Mouse (Mus musculus): ENCODE data around the gene Clec2e. TPM values are rescaled to one million over a fixed set of nuclear protein-coding genes. Genes with fewer than 3 reads are reported as not detected.
"Not testable (repeated sequence)": the region's sequence is repeated elsewhere in the genome, so short reads cannot be mapped to it uniquely, and the experiment has no call there.

Gene Clec2e
- not detected in 2 replicates for polyA plus RNA-seq (2015; fragmentation: Nextera tagmentation; extraction: Ambion mirVana)

DNA sequence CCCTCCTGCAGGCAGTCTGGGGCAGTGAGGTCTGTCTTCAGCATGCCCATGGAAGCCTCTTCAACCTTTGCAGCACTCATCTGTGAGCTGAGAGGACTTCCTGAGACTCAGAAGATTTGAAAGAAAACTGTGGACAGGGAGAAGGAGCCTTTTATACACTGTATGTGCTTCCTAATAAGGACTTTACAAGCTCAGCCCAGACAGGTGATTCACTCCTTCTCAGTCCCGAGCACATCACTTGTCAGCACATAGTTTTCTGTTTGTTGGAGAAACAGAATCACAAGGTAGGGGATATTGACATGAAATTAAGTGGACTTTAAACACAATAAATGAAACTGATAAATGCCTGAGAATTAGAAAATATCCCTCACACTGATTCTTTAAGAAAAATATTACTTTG lies at the start of gene Clec2e:
Gene Clec2e, minus strand, starts transcription at position 120 of the 400 bp plus-strand sequence.
- not testable (repeated sequence) for H3K9ac ChIP-seq

DNA sequence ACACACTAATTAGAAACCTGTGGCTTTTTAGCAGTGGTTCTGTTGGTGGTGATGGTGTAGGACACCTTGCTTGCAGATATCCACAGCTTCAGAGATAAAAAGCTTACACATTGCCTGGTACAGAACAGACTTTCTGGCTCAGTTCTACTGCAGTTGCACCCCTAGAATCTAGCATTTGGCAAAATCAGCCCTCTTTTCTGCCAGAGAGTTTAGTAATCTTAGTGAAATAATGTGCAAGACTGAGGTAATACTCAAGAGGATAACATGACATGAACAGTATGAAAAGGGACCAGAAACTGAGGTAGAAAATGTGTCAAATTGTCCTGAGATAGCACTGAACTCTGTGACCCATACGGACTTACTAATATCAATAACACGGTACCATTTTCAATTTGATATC lies 46.1 kb upstream of the Clec2e start:
- Histone ChIP-seq H3K9me3 (replicated peaks) (no peaks in the 10 kb centered on the region), H3K9ac (no peak overlapping the region), H3K4me2 (no peak overlapping the region), H3K4me1 (replicated peaks) (no peaks in the 10 kb centered on the region), H3K27ac (replicated peaks) (no peak overlapping the region), H3K4me3 (replicated peaks) (no peak overlapping the region), H3K27me3 (no peaks in the 10 kb centered on the region), H3K36me3 (replicated peaks) (no peaks in the 10 kb centered on the region)
- ATAC-seq (ENCODE audit: insufficient read depth), result no peak
- WGBS (ENCODE audit: insufficient replicate concordance), result 79% methylated on average over 2 of the region's 2 CpGs

More for the DNA sequence above, at the start of gene Clec2e:
- 39% methylated on average over 1 of the region's 1 CpGs for WGBS (ENCODE audit: insufficient replicate concordance)
- not testable (repeated sequence) for H3K4me3 ChIP-seq (replicated peaks); H3K27ac ChIP-seq (replicated peaks); H3K36me3 ChIP-seq (replicated peaks); H3K4me2 ChIP-seq; H3K9me3 ChIP-seq (replicated peaks); ATAC-seq (ENCODE audit: insufficient read depth); H3K27me3 ChIP-seq
- peaks cover 12% of the 10 kb centered on the region; the same call in 1 of the 2 replicates for H3K4me1 ChIP-seq (replicated peaks)

DNA sequence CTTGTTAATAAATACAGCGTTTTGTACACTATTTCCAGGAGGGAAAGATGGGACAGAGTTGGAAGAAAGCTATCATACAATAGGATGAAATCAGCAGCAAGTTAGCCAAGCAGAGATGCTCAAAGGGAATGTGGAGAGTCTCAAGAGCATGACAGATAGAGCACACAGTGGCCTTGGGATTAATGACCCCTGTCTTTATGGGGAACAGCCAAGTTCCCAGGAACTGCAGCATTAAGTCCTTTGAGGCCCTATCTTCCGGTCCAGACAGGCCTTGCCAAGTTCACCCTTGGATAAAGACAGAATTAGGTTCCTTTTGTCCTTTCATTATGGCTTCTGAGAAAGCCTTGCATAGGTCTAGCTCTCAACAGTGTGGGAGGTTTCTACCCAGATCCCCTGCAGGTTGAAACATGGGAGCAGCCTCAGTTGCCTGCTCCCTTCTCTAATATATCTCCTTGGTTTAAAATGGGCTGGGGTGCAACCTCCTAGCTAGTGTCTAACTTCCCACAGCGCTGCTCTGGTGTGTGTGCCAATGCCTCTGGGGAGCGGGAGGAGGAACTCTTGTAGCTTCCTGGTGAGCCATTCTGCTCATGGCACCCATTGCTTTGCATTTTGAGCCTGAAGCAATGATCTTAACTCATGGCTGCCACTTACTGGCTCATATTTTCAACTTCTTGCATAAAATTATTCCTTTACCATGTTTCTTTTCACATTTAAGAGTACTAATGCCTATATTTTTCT lies 32.1 kb upstream of the Clec2e start:
- Histone ChIP-seq H3K4me1 (replicated peaks) (no peaks in the 10 kb centered on the region), H3K9me3 (replicated peaks) (no peaks in the 10 kb centered on the region), H3K9ac (no peak overlapping the region), H3K27me3 (no peaks in the 10 kb centered on the region), H3K4me3 (replicated peaks) (no peak overlapping the region), H3K4me2 (no peak overlapping the region), H3K36me3 (replicated peaks) (no peaks in the 10 kb centered on the region), H3K27ac (replicated peaks) (no peak overlapping the region)
- no peak for ATAC-seq (ENCODE audit: insufficient read depth)
- WGBS (ENCODE audit: insufficient replicate concordance), result 63% methylated on average over 4 of the region's 4 CpGs

DNA sequence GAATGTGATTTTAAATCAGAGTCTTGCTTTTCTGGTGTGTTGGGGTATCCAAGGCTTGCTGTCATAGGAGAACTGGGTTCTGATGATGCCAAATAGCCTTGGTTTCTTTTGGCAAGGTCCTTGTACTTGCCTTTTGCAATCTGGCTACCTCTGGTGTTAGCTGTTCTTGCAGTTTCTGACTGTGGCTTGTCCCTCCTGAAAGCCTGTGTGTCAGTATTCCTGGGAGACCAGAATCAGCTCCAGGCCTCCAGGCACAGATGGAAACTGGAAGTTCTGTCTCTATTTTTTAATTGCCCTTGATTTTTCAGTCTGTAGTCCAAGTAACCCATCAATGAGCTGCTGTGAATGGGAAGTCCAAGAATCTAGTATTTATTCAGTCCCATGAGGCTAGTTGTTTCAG lies 26.1 kb upstream of the Clec2e start:
- no peak overlapping the region for H3K4me3 ChIP-seq (replicated peaks)
- H3K4me2 ChIP-seq, result no peak overlapping the region
- ATAC-seq (ENCODE audit: insufficient read depth), result no peak

DNA sequence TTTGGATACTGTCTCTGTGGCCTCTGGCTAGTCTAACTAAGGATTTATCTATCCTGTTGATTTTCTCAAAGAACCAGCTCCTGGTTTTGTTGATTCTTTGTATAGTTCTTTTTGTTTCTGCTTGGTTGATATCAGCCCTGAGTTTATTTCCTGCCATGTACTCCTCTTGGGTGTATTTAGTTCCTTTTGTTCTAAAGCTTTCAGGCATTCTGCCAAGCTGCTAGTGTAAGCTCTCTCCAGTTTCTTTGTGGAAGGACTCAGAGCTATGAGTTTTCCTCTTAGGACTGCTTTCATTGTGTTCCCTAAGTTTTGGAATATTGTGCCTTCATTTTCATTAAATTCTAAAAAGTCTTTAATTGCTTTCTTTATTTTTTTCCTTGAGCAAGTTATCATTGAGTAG lies 23.8 kb upstream of the Clec2e start:
- H3K4me3 ChIP-seq (replicated peaks); H3K4me2 ChIP-seq; H3K9me3 ChIP-seq (replicated peaks); H3K27me3 ChIP-seq; H3K9ac ChIP-seq; H3K36me3 ChIP-seq (replicated peaks); H3K27ac ChIP-seq (replicated peaks); H3K4me1 ChIP-seq (replicated peaks); ATAC-seq (ENCODE audit: insufficient read depth): not testable (repeated sequence)

More for the DNA sequence above, 26.1 kb upstream of the Clec2e start:
- Histone ChIP-seq H3K36me3 (replicated peaks) (no peaks in the 10 kb centered on the region), H3K9ac (no peak overlapping the region), H3K27me3 (no peaks in the 10 kb centered on the region), H3K4me1 (replicated peaks) (no peaks in the 10 kb centered on the region), H3K9me3 (replicated peaks) (no peaks in the 10 kb centered on the region), H3K27ac (replicated peaks) (no peak overlapping the region)

DNA sequence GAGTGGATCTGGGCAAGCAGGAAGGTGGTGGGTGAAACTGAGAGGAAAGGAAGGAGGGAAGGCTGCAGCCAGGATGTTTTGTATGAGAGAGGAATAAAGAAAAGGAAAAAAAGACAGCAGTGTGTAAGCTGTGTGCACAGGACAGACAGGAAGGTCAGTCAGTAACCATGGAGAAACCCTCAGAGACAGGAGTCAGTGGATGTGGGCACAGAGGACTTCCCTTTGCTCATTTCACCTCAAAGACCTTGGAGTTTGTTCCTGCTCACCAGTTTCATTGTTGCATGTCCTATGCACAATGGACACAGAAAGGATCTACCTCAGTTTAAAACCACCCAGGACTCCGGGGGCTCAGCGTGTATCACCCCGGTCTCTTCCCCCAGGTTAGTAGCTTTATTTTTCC lies 15.5 kb upstream of the Clec2e start:
- H3K4me3 ChIP-seq (replicated peaks), result no peak overlapping the region
- H3K36me3 ChIP-seq (replicated peaks), result no peaks in the 10 kb centered on the region
- no peaks in the 10 kb centered on the region for H3K27me3 ChIP-seq
- WGBS (ENCODE audit: insufficient replicate concordance), result 78% methylated on average over 3 of the region's 3 CpGs
- H3K9me3 ChIP-seq (replicated peaks), result no peaks in the 10 kb centered on the region
- no peak overlapping the region for H3K4me2 ChIP-seq
- ATAC-seq (ENCODE audit: insufficient read depth), result no peak
- H3K4me1 ChIP-seq (replicated peaks), result no peaks in the 10 kb centered on the region
- H3K27ac ChIP-seq (replicated peaks), result no peak overlapping the region
- no peak overlapping the region for H3K9ac ChIP-seq

DNA sequence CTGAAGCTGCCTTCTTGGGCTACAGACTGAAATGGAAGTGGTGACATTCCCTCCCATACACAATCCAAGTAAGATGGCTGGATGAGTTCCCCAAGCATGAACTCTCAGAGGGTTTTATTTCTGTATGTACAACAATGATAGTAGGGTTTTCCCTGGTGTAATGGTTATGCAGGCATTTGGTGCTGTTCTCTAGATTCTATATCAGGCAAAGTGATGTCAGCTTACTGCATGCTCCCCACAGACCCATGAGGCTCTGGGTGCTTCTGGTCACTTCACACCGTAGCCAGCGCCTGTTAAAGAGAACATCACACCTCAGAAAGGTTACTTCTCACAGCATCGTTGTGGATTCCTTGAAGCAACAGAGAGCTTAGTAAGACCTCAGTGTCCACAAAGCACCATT lies 13.5 kb upstream of the Clec2e start:
- not testable (repeated sequence) for H3K9me3 ChIP-seq (replicated peaks); H3K27me3 ChIP-seq; ATAC-seq (ENCODE audit: insufficient read depth); H3K9ac ChIP-seq; H3K27ac ChIP-seq (replicated peaks); H3K36me3 ChIP-seq (replicated peaks); H3K4me2 ChIP-seq; H3K4me3 ChIP-seq (replicated peaks); H3K4me1 ChIP-seq (replicated peaks)
- WGBS (ENCODE audit: insufficient replicate concordance), result 78% methylated on average over 3 of the region's 3 CpGs

DNA sequence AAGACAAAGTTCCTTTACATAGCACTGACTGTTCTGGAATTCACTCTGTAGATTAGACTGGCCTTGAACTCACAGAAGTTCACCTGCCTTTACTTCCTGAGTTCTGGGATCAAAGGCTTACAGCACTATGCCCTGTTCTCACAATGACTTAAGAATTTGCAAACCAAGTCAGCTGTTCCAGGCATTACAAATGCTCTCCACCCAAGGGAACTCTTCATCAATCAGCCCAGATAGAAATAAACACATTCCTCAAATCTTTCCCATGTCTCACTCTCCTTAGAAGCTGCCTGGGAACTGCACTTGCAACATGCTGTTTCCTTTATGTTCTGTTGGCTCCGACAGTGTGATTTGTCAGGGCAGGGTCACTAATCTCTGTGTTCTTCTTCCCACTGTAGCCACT lies 13.1 kb upstream of the Clec2e start:
- H3K9me3 ChIP-seq (replicated peaks), result no peaks in the 10 kb centered on the region
- no peak overlapping the region for H3K4me2 ChIP-seq
- no peaks in the 10 kb centered on the region for H3K36me3 ChIP-seq (replicated peaks)
- H3K27me3 ChIP-seq, result no peaks in the 10 kb centered on the region; the same call in 1 of the 2 replicates
- H3K27ac ChIP-seq (replicated peaks), result no peak overlapping the region
- no peak for ATAC-seq (ENCODE audit: insufficient read depth)
- 21% methylated on average over 1 of the region's 1 CpGs for WGBS (ENCODE audit: insufficient replicate concordance)
- H3K9ac ChIP-seq, result no peak overlapping the region
- no peaks in the 10 kb centered on the region for H3K4me1 ChIP-seq (replicated peaks)
- H3K4me3 ChIP-seq (replicated peaks), result no peak overlapping the region

DNA sequence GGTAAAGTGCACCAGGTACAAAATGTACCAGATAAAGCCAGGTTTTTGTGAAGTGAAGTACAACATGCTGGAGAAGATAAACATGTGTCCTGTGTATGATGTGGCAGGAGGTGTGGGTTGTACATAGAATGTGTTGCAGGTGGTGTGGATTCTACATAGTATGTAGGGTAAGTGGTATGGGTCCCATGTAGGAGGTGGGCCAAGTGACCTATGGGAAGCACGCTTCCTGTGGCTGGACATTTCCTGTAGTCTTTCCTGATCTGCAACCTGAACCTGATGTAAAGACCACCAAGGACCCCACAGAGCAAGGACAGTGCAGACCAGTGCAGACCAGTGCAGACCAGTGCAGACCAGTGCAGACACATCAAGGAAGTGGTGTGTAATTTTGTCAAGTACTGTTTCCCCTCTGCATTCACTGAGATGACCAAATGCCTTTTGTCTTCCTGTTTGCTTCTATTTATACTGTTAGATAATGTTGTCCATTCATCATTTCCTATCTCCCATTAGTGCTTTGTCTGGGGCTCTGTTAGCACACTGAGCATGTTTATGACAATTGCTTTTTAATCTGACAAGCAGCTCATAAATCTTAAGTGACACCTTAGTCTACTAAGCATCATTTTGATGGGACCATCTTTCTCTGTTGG lies 12.4 kb upstream of the Clec2e start:
- Histone ChIP-seq H3K36me3 (replicated peaks) (no peaks in the 10 kb centered on the region), H3K4me3 (replicated peaks) (no peak overlapping the region), H3K27me3 (no peaks in the 10 kb centered on the region; the same call in 1 of the 2 replicates), H3K4me1 (replicated peaks) (no peaks in the 10 kb centered on the region), H3K9ac (no peak overlapping the region), H3K9me3 (replicated peaks) (no peaks in the 10 kb centered on the region), H3K4me2 (no peak overlapping the region), H3K27ac (replicated peaks) (no peak overlapping the region)
- ATAC-seq (ENCODE audit: insufficient read depth), result peak; percentile 61; the same call in 1 of the 2 replicates
- WGBS (ENCODE audit: insufficient replicate concordance), result 63% methylated on average over 1 of the region's 1 CpGs

DNA sequence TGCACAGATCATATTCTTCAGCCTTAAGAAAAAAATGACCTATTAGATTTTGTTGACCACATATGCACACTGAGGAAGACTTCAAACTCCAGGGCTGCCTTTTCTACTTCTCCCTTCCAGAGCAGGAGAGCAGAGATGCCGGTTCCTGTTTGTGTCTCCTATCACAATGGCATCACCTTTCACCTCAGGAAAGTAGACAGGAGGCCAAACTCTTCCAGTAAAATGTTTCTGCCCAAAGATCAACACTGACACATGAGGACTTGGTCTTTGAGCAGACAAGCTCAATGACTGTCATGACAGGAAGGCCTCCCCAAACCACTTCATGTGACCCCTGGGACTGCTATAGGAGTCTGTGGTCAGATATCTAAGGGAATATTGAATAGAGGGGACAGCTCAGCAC lies 11.8 kb upstream of the Clec2e start:
- Histone ChIP-seq H3K27ac (replicated peaks) (no peak overlapping the region), H3K27me3 (no peaks in the 10 kb centered on the region; the same call in 1 of the 2 replicates), H3K36me3 (replicated peaks) (no peaks in the 10 kb centered on the region), H3K4me1 (replicated peaks) (no peaks in the 10 kb centered on the region), H3K4me3 (replicated peaks) (no peak overlapping the region), H3K9me3 (replicated peaks) (no peaks in the 10 kb centered on the region), H3K9ac (no peak overlapping the region), H3K4me2 (no peak overlapping the region)
- ATAC-seq (ENCODE audit: insufficient read depth), result no peak
- WGBS (ENCODE audit: insufficient replicate concordance), result 10% methylated on average over 1 of the region's 1 CpGs

DNA sequence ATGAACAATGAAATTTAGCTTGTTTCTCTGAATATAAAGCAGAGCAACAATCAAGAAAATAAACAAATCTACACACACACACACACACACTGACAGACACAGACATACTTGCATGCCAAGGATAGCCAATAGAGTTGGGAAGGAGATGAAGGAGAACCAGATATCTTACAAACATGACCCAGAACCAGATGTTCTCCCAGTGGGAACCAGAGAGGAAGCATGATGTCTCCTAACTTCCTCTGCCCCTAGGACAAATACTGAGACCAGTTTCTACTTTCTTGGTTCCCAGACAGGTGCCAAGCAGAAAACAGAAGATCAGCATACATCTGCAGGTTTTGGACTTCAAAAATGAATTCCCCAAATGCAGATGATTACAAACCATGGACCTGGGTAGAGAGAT lies 7.2 kb upstream of the Clec2e start:
- no peak overlapping the region for H3K4me3 ChIP-seq (replicated peaks)
- H3K36me3 ChIP-seq (replicated peaks), result no peaks in the 10 kb centered on the region
- ATAC-seq (ENCODE audit: insufficient read depth), result no peak
- no peak overlapping the region for H3K27ac ChIP-seq (replicated peaks)
- H3K9ac ChIP-seq, result no peak overlapping the region
- no peak overlapping the region for H3K4me2 ChIP-seq
- H3K27me3 ChIP-seq, result no peaks in the 10 kb centered on the region; the same call in 1 of the 2 replicates
- H3K4me1 ChIP-seq (replicated peaks), result 0 out of 2 replicates have a peak, but pooled peaks cover 5% of the 10 kb centered on the region
- no peaks in the 10 kb centered on the region for H3K9me3 ChIP-seq (replicated peaks)
